Mouse (Mus musculus): ENCODE data around the gene Plbd2.

- TF ChIP-seq EP300 (IDR thresholded peaks at IDR 0.05; ENCODE audit: insufficient read depth, low read depth, low read length) (no peak), CTCF (IDR thresholded peaks at IDR 0.05) (no peak), POLR2A (IDR thresholded peaks at IDR 0.05; ENCODE audit: insufficient read depth, low read depth, low read length) (no peak)
These were observed 69.1 kb downstream of the Plbd2 start for GRCm38 (mm10) chr5:120434231-120434735.
